Mouse (Mus musculus): ENCODE data around the gene Tbcd.

DNA sequence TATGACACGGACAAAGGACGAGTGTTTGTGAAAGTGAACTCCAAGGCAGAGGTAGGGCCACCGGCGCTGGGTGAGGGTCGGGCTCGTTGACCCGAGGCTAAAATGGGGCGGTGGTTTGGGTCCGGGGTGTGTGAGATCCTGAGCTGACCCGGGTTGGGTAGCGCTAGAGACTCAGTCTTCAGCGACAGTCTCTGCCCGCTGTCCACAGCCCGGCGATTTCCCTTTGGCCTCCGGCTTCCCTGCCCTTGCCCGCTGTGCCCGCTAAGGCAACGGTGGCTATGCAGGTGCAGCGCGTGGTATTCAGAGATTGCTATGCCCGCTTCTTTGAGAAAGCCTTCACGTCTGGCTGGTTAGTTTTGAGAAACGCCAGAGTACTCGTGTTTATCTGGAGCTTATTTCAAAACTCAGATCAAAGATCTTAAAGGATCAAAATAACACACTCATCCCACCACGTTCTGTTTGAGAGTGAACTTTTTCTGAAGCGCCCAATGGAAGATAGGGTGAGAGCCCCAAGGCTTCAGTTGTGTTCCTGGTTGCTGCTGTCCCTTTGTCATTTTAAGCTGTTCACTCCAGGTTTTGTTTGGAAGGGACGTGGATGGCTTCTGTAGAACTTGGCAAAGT, 30.1 kb upstream of the Tbcd start:
- 0 out of 2 replicates have a peak, but pooled peaks have one; percentile 4 for TF ChIP-seq POLR2A (IDR thresholded peaks at IDR 0.05; ENCODE audit: control insufficient read depth, extremely low read depth, insufficient read depth, low read length, poor library complexity)
- TF ChIP-seq CTCF (IDR thresholded peaks at IDR 0.05; ENCODE audit: borderline replicate concordance, control insufficient read depth, extremely low read depth, insufficient read depth, low read length, poor library complexity) = peak; percentile 5; the same call in 1 of the 2 replicates

Data from thymus, adult 2 months (tissue).